Mouse (Mus musculus): ENCODE measurements around the gene Mgat4c. TPM values are rescaled to one million over a fixed set of nuclear protein-coding genes. Genes with fewer than 3 reads are reported as not detected.

Gene Mgat4c
- total RNA-seq, 2 experiments from 2014 or later = 7.3 to 13.8 TPM

Small RNA genes within 50 kb of the gene (microRNA-seq; reads per million reads assigned to microRNA genes)
- 0 to 0.47 reads per million in 2 experiments for gene Mir3059 (ENCODE audit: borderline number of aligned reads in 2 of 2)
